8 mouse cellular contexts compared by ENCODE assay signal in genomic region chr10:60107448-60107847, GRCm38 (mm10). TPM values are rescaled to one million over a fixed set of nuclear protein-coding genes. Genes with fewer than 3 reads are reported as not detected.
DNase-seq lines count a peak whose midpoint lies in the region; ATAC-seq and TF ChIP-seq lines count a peak whose summit lies in the region.

No protein-coding gene starts in this region.

- WGBS in thymus, adult 2 months: 2% methylated on average over 28 of the region's 28 CpGs
- 2% methylated on average over 25 of the region's 28 CpGs for WGBS in heart, embryonic 16.5 days
- WGBS in liver, embryonic 16.5 days (ENCODE audit: insufficient replicate concordance): 2% methylated on average over 28 of the region's 28 CpGs
- 5% methylated on average over 28 of the region's 28 CpGs for WGBS in small intestine, adult 2 months

- ATAC-seq in heart, embryonic 16.5 days (replicated peaks; ENCODE audit: extremely low read depth, insufficient read depth, low FRiP score): no peak
- ATAC-seq in liver, embryonic 16.5 days (ENCODE audit: low read depth): no peak

- no peak overlapping the region for H3K27ac ChIP-seq in thymus, adult 2 months (ENCODE audit: control insufficient read depth, insufficient read depth, low read length)
- no peak overlapping the region for H3K27ac ChIP-seq in heart, embryonic 16.5 days (ENCODE audit: low read length)
- H3K27ac ChIP-seq in liver, embryonic 16.5 days (ENCODE audit: low read length): no peak overlapping the region
- no peak overlapping the region for H3K27ac ChIP-seq in small intestine, adult 2 months (ENCODE audit: insufficient read depth, low read depth, low read length)

- peak overlapping the region; percentile 71 for H3K9ac ChIP-seq in heart, embryonic 16.5 days (ENCODE audit: low read length)
- H3K9ac ChIP-seq in liver, embryonic 16.5 days (ENCODE audit: low read depth, low read length): no peak overlapping the region

- DNase-seq in adrenal gland, postnatal 10 days: peak; percentile 42
- DNase-seq in adrenal gland, adult 8-10 months: no peak
- DNase-seq in thymus, adult 2 months: no peak
- DNase-seq in thymus, postnatal 36 days: no peak
- no peak for DNase-seq in thymus, postnatal 0 days (ENCODE audit: low spot score)

- no peak for TF ChIP-seq POLR2A in thymus, adult 2 months (IDR thresholded peaks at IDR 0.05; ENCODE audit: control insufficient read depth, extremely low read depth, insufficient read depth, low read length, poor library complexity)
- no peak for TF ChIP-seq POLR2A in small intestine, adult 2 months (IDR thresholded peaks at IDR 0.05; ENCODE audit: low read depth, low read length)

- no peak for TF ChIP-seq CTCF in thymus, adult 2 months (IDR thresholded peaks at IDR 0.05; ENCODE audit: borderline replicate concordance, control insufficient read depth, extremely low read depth, insufficient read depth, low read length, poor library complexity)
- TF ChIP-seq CTCF in small intestine, adult 2 months (IDR thresholded peaks at IDR 0.05; ENCODE audit: extremely low read depth, insufficient read length, insufficient replicate concordance, low read depth, low read length): no peak

- H3K36me3 ChIP-seq in thymus, adult 2 months (ENCODE audit: control insufficient read depth, insufficient read depth, low read length): no peaks in the 10 kb centered on the region
- no peaks in the 10 kb centered on the region for H3K36me3 ChIP-seq in heart, embryonic 16.5 days (ENCODE audit: control insufficient read depth, insufficient read depth)
- no peaks in the 10 kb centered on the region for H3K36me3 ChIP-seq in liver, embryonic 16.5 days (ENCODE audit: control insufficient read depth, insufficient read depth)
- H3K36me3 ChIP-seq in small intestine, adult 2 months (ENCODE audit: control insufficient read depth, insufficient read depth, low read length): no peaks in the 10 kb centered on the region

- H3K4me2 ChIP-seq in heart, embryonic 16.5 days (ENCODE audit: low read depth, low read length): peak overlapping the region; percentile 98
- peak overlapping the region; percentile 60 for H3K4me2 ChIP-seq in liver, embryonic 16.5 days (ENCODE audit: low read depth, low read length)

- H3K4me1 ChIP-seq in thymus, adult 2 months (replicated peaks; ENCODE audit: control insufficient read depth, insufficient read depth, low read length): peaks cover 15% of the 10 kb centered on the region
- H3K4me1 ChIP-seq in heart, embryonic 16.5 days (ENCODE audit: control insufficient read depth, insufficient read depth, low read length): peaks cover 12% of the 10 kb centered on the region
- H3K4me1 ChIP-seq in liver, embryonic 16.5 days (ENCODE audit: control insufficient read depth, low read depth, low read length): peaks cover 3% of the 10 kb centered on the region
- peaks cover 15% of the 10 kb centered on the region for H3K4me1 ChIP-seq in small intestine, adult 2 months (ENCODE audit: control insufficient read depth, insufficient read depth, insufficient read length, low read length)

- peaks cover 11% of the 10 kb centered on the region for H3K27me3 ChIP-seq in thymus, adult 2 months (ENCODE audit: control insufficient read depth, insufficient read depth, low read length)
- peaks cover 62% of the 10 kb centered on the region for H3K27me3 ChIP-seq in heart, embryonic 16.5 days (ENCODE audit: control insufficient read depth, insufficient read depth, low read length)
- peaks cover 58% of the 10 kb centered on the region for H3K27me3 ChIP-seq in liver, embryonic 16.5 days (ENCODE audit: control insufficient read depth, insufficient read depth, low read depth, low read length)
- peaks cover 29% of the 10 kb centered on the region for H3K27me3 ChIP-seq in small intestine, adult 2 months (ENCODE audit: control insufficient read depth, insufficient read depth, low read length)

- no peaks in the 10 kb centered on the region for H3K9me3 ChIP-seq in heart, embryonic 16.5 days (replicated peaks; ENCODE audit: control insufficient read depth, low read length)
- H3K9me3 ChIP-seq in liver, embryonic 16.5 days (replicated peaks; ENCODE audit: control insufficient read depth, low read length): no peaks in the 10 kb centered on the region

- H3K4me3 ChIP-seq in thymus, adult 2 months (ENCODE audit: control insufficient read depth, insufficient read depth, low read length): peak overlapping the region; percentile 35; the same call in 1 of the 2 replicates
- peak overlapping the region; percentile 66 for H3K4me3 ChIP-seq in heart, embryonic 16.5 days (ENCODE audit: low read length)
- peak overlapping the region; percentile 45 for H3K4me3 ChIP-seq in liver, embryonic 16.5 days (ENCODE audit: low read depth, low read length)
- peak overlapping the region; percentile 59 for H3K4me3 ChIP-seq in small intestine, adult 2 months (ENCODE audit: low read depth, low read length)

RNA-seq across cellular contexts. Expression of gene Spock2, which starts 1.4 kb away (rescaled TPM):
- total RNA-seq in adrenal gland, postnatal 10 days (2021): 10 to 100 TPM; 32.9 to 37.8 TPM
- total RNA-seq in adrenal gland, adult 8-10 months (2022): 10 to 100 TPM; 55.0 to 86.5 (median 65.1) TPM
- polyA plus RNA-seq in thymus, adult 2 months (2012; rRNA removed): 17.7 and 19.8 TPM in 2 replicates
- polyA plus RNA-seq in heart, embryonic 16.5 days (2015; fragmentation: Nextera tagmentation; extraction: Ambion mirVana): 6.7 and 8.6 TPM in 2 replicates
- 0.02 and 0.14 TPM in 2 replicates for polyA plus RNA-seq in liver, embryonic 16.5 days (2015; fragmentation: Nextera tagmentation; extraction: Ambion mirVana)
- polyA plus RNA-seq in small intestine, adult 2 months (2012; rRNA removed): 2.6 and 2.8 TPM in 2 replicates
- polyA plus RNA-seq in thymus, postnatal 0 days (2015; fragmentation: Nextera tagmentation; extraction: Ambion mirVana): 7.6 and 7.9 TPM in 2 replicates
